Mouse (Mus musculus): ENCODE results near the gene Mvp.

Gene Mvp

GRCm38 (mm10) chr7:126996449-126996848 lies 18.0 kb downstream of the Mvp start:
- in situ Hi-C loops (cut with MseI, MboI) = no loop called here

- in situ Hi-C loops (cut with MseI, MboI) = no loop called here
These were observed 25.6 kb downstream of the Mvp start for GRCm38 (mm10) chr7:126988816-126989215.

DNA sequence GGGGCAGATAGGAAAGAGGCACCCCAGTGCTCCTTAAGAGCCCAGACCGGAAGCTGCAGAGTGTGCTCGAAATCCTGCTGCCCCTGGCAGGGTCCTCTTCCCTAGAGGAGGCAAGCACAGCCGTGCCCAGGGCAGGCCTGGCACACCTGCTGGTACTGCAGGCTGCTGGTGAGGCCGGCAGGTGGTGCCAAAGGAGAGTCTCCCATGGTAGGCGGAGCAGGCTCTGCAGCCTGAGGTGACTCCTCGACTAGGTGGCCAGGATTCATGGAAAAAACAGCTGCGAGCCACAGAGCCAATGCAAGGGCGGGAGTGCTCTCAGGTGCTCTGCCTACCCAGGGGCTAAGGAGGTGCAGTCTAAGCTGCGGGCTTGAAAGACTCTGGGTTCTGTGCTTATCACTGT lies 28.1 kb downstream of the Mvp start:
- in situ Hi-C loops (cut with MseI, MboI) = no loop called here

- in situ Hi-C loops (cut with MseI, MboI) = no loop called here
These were observed 29.6 kb downstream of the Mvp start for GRCm38 (mm10) chr7:126984667-126985444.

- in situ Hi-C loops (cut with MseI, MboI) = no loop called here
These were observed 31.3 kb downstream of the Mvp start for GRCm38 (mm10) chr7:126983113-126983512.

- in situ Hi-C loops (cut with MseI, MboI) = no loop called here
These were observed 32.4 kb downstream of the Mvp start for GRCm38 (mm10) chr7:126982054-126982453.

DNA sequence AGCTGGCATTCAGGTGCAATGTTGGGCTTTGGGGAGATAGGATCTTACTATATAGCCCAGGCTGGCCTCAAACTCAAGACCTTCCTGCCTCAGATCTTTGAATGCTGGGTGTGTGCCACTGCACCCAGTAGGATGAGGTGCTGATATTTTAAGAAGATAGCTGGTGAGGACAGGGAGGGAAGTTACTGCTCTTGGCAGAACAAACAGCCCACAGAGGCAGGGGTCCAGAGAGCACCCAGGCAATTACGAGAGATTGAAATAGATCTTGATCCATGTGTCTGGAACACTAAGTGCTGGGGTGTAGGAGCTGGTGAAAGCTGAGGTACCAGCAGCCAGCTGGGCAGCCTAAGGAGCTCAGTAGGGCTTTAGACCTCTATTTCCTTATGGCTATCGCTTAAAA lies 32.8 kb downstream of the Mvp start:
- in situ Hi-C loops (cut with MseI, MboI) = no loop called here

DNA sequence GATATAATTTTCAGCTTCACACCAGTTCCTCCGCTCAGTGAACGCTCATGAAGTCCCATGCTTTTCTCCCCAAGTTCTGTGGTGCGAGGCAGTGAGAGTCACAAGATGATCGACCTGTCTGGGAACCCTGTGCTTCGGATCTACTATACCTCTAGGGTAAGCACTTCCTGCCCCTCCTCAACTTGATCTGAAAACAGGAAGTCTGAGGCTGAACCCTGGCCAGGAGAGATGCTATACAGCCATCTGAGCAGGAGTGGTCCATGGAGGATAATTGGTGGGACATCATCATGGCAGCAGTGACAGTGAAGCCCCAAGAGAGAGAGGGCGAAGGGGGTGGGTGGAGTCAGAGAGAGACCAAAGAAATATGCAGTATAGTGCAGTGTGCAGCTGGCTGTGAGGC lies 35.6 kb downstream of the Mvp start:
- in situ Hi-C loops (cut with MseI, MboI) = no loop called here

- in situ Hi-C loops (cut with MseI, MboI) = no loop called here
These were observed 37.5 kb downstream of the Mvp start for GRCm38 (mm10) chr7:126976878-126977459.

GRCm38 (mm10) chr7:126975950-126976866 lies 38.2 kb downstream of the Mvp start, which contains the start of gene Cdiptos:
Cdiptos (minus strand) TSS chr7:126976098.
- in situ Hi-C loops (cut with MseI, MboI) = no loop called here

GRCm38 (mm10) chr7:126975893-126975949 lies 38.7 kb downstream of the Mvp start, which contains the start of gene Cdipt:
Cdipt (plus strand) TSS chr7:126975914.
- in situ Hi-C loops (cut with MseI, MboI) = no loop called here

DNA sequence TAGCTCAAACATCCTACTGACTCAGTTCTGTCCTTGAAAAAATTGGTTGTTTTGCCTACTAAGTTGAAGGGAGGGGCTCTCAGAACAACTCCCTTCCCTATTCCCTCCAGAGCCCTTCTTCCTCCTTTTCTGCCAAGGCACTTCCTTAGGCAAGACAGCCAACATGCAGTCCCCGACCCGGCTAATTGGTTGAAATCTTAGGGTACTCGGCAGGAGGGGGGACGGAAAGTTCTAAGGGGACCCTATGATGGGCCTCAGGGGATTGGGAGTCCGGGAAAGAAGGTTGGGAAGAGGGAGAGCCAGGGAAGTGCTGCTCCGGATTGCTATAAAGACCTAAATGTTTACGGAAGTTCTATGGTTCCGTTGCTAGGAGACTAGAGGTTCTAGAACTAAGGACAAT lies 38.9 kb downstream of the Mvp start:
- in situ Hi-C loops (cut with MseI, MboI) = no loop called here

DNA sequence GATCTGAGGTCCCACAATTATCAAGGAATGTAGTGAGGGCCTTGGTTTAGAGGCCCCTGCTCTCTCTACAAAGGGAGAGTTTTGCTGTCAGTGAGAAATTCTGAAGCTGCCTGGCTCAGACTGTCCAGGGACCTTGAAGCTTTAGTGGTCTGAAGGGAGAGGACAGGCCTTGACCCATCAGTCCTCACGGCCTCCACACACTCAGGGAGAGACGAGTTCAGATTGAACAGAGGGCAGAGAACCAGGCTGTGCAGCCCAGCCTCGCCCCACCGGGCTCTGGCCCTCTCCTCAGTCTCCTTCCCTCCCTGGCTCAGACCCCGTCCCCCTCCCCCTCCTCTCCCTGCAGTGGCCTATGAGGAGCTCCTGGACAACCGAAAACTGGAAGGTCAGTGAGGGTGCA lies 47.1 kb downstream of the Mvp start:
- in situ Hi-C loops (cut with MseI, MboI) = loop anchor here (10.0 to 25.0 kb wide), 2 partner anchors 130 to 143 kb away; partner anchors contain the start of genes 4930451I11Rik (in 1 of the 2) and Doc2a (in 1 of the 2)

DNA sequence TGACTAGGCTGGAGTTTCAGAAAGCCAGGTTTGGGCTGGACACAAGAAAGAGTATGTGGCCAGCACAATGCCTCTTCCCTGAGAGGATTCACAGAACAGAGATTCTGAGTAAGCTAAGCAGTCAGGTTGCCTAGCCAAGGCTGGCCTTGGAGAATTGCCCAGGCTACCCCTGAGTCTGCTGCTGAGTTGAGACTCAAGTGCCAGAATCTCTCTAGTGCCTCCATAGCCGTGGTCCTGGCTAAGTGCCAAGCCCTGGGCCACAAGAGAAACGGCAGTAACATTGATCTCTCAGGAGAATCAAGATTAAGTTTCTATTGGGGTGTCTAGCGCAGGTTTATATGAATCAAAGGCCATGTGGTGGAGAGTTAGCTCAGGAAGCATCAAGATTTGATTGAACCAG lies 48.9 kb downstream of the Mvp start:
- in situ Hi-C loops (cut with MseI, MboI) = loop anchor here (10.0 to 25.0 kb wide), 2 partner anchors 128 to 141 kb away; partner anchors contain the start of genes 4930451I11Rik (in 1 of the 2) and Doc2a (in 1 of the 2)

DNA sequence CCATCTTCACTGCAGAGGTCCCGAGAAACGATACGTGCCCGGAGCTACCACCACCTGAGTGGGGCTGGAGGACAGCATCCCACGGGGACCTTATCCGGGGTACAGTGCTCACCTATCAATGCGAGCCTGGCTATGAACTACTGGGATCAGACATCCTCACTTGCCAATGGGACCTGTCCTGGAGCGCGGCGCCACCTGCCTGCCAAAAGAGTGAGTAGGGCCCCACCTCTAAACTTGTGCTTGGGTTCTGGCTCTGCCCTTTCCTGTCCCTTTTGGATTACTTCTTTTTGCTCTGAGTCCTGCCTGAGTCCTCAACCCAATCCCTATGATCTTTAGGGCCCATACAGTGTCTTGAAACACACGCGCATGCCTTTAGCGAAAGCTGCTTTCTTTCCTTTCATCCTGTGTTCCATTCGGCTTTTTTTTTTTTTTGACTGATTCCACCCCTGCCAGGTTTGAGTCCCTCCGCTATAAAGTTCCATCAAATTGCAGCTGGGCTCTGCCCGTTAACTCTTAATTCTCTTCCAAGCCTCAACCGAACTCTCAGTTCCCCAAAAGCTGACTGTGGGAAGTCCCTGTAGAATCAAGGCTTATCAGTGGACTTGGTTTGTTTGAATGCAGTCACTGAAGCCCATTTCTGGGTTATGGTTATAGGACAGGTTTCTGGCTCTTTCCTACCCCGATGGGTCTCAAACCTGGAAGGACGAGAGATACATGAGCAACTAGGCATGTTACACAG lies 50.7 kb downstream of the Mvp start:
- in situ Hi-C loops (cut with MseI, MboI) = loop anchor here (10.0 to 25.0 kb wide), 2 partner anchors 126 to 139 kb away; partner anchors contain the start of genes 4930451I11Rik (in 1 of the 2) and Doc2a (in 1 of the 2)

DNA sequence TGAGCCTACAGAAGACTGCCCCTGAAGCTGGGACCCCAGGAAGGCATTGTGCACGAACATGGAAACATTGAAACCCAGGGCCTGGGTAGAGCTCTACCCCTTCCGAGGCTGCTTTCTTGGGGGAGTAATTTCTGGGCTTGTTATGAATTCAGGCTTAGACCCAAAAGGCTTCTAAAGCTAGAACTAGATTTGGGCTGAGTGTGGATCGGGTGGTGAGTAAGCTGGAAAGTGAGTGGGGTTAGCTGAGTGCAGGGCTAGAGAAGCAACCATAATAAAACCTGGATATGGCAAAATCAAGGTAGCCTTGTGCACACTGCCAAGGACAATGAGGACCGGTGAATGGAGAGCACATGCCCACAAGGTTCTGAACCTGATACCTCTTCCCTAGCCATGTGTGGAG lies 52.5 kb downstream of the Mvp start:
- in situ Hi-C loops (cut with MseI, MboI) = loop anchor here (10.0 to 25.0 kb wide), 2 partner anchors 125 to 137 kb away; partner anchors contain the start of genes 4930451I11Rik (in 1 of the 2) and Doc2a (in 1 of the 2)

GRCm38 (mm10) chr7:126961095-126961494 lies 53.3 kb downstream of the Mvp start:
- in situ Hi-C loops (cut with MseI, MboI) = loop anchor here (10.0 to 25.0 kb wide), 2 partner anchors 124 to 136 kb away; partner anchors contain the start of genes 4930451I11Rik (in 1 of the 2) and Doc2a (in 1 of the 2)

DNA sequence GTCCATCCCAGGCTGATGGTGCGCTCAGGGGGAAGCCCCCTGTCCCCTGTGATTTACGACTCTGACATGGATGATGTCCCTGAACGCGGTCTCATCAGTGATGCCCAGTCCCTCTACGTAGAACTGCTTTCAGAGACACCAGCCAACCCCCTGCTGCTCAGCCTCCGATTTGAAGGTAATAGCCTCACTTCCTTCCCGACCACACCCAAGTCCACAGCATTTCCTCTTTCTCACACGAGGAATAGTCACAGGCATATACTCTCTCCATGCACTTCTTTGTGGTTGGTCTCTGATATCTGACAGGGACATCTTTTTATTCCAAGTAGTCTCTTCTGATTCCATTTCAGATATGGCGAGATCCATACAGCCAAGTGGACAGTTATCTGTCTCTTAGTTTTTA lies 54.6 kb downstream of the Mvp start:
- in situ Hi-C loops (cut with MseI, MboI) = loop anchor here (10.0 to 25.0 kb wide), 2 partner anchors 122 to 135 kb away; partner anchors contain the start of genes 4930451I11Rik (in 1 of the 2) and Doc2a (in 1 of the 2)

- in situ Hi-C loops (cut with MseI, MboI) = loop anchor here in 1 of 2 experiments (25.0 kb wide), 1 partner anchor 118 kb away; the partner anchor contains the start of genes 4930451I11Rik and Doc2a
These were observed 59.3 kb downstream of the Mvp start for GRCm38 (mm10) chr7:126955125-126955524.

GRCm38 (mm10) chr7:126952646-126953045 lies 61.8 kb downstream of the Mvp start:
- in situ Hi-C loops (cut with MseI, MboI) = loop anchor here in 1 of 2 experiments (25.0 kb wide), 1 partner anchor 115 kb away; the partner anchor contains the start of genes 4930451I11Rik and Doc2a

DNA sequence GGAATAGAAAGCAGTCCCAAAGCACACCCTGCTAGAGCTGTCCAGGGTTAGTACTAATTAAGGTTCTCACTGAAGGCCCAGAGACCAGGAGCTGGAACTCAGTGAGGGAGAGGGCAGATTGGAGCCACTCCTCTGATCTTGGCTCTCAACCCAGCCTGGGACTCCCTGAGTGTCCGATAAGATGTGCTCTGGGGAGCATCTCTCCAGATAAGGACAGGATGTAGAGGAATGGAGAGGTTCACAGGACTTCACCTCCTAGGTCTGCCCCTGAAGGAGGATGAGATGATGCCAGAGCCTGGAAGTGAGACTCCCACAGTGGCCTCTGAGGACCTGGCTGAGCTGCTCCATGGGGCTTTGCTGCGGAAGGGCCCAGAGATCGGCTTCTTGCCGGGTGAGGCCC lies 62.7 kb downstream of the Mvp start:
- in situ Hi-C loops (cut with MseI, MboI) = loop anchor here in 1 of 2 experiments (25.0 kb wide), 1 partner anchor 114 kb away; the partner anchor contains the start of genes 4930451I11Rik and Doc2a

All from mouse trophoblast stem cell (cell line).